Mouse (Mus musculus) kidney, postnatal 14 days (tissue): Measurements from ENCODE around the gene Alk.

Experiments used
- DNase-seq: peaks from one replicate; pipeline ENCODE4 v3.0.0; 2022; ENCODE audit warnings: mixed read lengths

The Alk gene

DNA sequence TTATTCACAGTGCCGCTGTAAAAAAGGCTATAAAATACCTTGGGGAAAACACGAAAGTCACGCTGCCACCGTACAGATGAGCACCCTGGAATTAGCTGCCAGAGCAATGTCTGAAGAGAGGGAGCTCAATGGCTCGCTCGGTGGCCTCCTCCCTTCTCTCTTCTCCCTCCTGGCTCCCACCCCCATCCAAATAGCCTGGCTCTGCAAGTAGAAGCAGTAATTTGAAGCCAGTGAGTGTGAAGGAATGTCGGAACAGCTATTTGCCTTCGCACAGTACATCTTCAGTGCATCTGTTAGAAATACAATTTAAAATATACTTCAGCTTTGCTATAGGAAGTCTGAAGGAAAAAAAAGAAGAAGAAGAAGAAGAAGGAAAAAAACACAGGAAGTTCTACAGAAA, 208.5 kb downstream of the Alk start:
- no peak for DNase-seq

DNA sequence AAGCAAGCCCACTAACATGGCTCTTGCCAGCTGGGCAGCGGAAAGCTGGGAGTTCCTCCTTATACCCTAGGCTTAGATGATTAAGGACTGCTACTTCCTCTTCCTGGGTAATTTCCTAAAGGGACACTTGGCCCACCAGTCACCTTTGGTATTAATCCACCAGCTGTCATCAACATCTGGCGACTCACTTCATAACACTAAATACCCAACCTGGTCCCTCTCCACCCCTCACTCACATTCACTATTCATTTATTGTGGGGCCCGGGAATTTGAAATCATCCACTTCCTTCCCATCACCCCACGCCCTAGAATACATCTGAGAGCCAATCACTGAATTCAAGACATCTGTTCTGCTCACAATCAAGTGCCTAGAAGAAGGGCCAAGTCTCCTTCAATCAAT, 235.4 kb downstream of the Alk start:
- no peak for DNase-seq

DNA sequence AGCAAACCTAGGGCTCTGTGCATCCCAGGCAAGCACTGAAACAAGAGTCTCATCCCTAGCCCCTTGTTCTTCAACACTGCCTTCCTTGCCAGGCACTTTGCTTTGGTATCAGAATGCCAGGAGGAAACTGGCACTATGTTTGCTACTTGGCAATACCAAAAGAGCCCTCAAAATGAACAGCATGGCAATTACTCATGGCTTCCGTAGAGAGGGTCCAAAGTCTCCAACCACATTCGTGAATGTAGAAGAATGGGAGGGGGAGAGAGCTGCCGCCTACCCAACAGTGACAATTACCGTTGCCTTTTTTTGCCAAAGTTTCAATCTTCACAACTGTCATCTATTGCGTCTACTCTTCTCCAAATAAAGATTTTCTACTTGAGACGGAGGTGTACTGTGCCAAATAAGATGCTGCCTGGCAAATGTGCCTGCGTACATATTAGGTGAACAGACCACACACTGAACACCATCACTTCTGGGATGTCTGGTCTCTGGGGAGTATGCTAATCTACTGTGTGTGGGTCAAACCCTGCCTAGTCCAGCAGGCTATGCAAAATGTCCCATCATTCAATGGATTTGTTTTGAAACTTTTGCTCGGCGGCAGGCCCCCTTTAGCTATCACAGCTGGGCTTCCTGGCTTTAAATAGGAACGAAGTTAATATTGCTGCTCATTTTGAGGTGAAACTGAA, 241.5 kb downstream of the Alk start:
- no peak for DNase-seq

DNA sequence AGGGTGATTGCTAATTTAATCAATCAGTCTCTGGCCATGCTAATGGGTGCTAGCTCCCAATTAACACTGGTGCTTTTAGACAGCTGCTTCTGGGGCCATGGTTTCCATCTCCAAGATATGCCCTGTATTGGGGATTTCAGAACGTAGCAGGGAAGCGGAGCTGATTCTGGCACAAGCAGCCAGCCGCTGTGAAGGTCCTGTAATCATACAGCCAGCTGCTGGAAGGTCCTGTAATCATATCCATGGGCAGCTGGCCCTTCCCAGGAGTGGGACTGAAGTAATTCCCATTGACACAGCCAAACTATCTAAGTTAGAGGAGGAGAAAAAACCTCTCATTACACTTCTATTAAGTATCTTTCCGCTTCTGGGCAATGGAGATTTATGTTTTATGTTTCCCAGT, 242.5 kb downstream of the Alk start:
- no peak for DNase-seq

DNA sequence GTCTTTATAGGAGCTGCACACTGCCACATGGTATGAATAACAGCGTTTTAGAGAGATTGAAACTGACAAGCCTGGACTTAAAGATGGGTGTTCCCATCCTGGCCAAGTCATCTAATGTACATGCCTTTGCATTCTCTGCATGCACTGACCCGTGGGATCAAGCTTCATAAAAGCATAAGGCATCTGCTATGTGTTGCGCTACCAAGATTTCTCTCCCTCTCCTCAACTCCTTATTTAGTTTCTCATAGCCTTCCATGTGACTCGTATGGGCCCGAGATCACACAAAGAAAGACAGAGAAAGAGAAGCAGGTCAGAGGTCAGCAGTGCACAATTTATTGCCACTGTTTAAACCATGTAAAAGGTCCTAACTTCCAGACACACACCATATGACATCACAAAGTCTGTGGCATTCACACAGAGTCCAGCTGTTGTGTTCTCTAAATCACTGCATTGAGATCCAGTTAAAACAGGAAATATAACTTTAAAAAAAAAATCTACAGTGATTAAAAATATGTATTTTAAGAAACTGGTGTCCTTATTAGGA, 247.6 kb downstream of the Alk start:
- peak; percentile 42 for DNase-seq

DNA sequence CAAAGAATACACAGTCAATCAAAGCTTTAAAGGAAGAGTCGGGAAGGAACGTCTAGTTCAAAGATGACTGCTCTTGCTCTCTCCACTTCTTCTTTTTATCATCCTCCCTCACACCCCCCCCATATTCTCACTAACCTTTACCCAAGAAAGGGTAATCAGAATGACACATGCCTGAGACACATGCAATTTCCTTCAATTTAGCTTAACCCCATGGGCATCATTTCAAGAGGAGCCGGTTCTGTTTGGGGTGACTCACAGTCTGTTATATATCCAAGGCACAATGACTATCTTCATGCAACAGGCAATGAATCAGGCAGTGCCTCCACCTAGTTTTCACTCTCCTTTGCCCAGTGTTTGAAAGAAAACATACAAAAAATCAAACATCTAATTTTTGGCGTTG, 265.0 kb downstream of the Alk start:
- no peak for DNase-seq

DNA sequence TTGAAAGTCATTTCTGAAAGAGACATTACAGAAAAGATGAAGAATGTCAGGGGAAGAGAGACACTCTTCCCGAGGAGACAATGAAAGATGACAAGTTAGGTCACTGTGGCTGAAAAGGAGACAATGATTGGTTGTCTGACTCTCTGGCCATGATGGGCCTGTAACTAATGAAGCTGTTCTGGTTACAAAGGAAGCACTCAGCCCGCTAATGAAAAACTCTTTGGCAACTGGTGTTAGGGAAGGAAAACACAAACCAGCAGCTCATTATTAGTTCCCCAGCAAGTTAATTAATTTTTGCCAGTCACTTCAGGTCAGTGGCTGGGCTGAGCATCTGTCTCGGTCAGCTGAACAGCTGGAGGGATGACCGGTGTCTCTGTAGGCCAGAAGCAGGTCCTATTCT, 271.5 kb downstream of the Alk start:
- DNase-seq = no peak

DNA sequence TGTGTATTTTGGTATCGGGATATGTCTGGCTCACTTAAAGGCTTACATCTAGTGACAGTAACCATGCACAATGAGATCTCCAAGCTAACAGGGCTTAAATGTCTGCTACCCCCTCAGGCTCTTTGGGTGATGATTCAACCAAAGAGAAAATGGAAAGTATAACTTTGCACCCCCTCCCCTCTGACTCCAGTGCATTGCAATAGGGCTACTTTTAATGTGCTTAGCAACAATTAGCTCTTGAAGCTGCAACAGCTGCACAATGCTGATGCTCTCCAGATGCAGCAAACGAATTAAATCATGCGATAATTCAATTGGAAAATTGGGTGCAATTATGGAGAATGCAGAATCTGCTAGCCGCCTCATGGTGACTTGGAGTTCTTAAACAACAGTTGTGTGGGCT, 278.5 kb downstream of the Alk start:
- DNase-seq = no peak

DNA sequence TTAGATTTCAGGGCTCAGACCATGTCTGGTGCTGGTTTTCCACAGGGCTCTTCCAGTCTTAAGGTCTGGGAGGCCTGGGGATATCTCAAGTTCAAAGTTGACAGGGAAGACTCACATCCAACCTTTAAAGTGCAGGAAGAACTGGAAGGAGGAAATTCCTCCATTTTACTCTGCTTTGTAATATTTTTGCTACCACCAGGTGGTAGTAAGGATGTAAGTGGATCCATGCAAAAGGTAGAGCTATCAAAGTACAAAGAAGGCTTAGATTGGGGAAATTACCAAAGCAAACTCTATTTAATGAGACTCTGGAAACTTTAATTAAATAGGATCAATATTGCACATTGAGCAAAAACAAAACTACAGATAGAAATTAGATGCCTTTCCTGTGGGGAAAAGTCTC, 284.9 kb downstream of the Alk start:
- no peak for DNase-seq

DNA sequence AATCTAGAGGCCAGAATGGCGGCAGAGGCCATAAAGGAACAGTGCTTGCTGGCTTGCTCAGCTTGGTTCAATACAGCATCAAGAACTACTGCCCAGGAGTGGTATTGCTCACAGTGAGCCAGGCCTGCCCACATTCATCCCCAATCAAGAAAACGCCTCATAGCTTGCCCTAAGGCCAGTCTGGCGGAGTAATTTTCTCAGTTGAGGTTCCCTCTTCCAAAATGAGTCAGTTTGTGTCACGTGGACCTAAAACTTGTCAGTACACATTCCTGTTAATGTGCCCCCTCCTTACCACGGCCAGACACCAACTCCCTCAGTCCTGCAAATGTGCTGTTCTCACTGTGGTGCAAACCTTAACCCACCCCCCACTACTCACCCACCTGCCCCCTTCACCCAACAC, 304.8 kb downstream of the Alk start:
- no peak for DNase-seq

DNA sequence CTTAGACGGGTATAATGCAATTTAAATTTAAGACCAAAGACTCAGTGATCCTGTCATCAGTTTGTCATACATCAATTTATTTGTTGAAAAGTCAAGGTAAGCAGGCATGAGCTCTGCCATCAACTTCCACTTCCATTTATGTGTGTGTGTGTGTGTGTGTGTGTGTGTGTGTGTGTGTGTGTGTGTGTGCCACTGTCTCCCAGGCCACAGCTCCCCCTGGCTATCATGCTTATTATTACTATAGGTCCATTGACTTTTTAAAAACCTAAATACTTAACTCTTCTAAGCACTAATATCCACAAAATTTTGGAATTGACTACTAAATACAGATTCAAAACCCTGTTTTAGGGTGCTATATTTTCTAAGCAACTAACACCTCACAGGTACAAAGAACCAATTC, 308.1 kb downstream of the Alk start:
- DNase-seq = no peak

DNA sequence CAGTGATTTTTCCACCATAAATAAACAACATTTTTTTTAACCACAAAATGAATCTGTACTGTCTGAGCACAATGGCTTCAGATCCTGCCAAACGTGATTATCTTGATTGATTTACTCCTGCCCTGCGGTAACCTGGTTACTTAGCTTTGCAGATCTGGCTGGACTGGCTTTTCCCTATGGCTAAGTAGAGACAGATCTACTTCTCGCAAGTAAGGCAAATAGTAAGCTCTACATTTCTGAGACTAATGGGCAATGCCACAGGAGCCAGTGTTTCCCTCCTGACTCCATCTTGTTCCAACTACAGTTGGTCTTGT, 311.2 kb downstream of the Alk start:
- no peak for DNase-seq

DNA sequence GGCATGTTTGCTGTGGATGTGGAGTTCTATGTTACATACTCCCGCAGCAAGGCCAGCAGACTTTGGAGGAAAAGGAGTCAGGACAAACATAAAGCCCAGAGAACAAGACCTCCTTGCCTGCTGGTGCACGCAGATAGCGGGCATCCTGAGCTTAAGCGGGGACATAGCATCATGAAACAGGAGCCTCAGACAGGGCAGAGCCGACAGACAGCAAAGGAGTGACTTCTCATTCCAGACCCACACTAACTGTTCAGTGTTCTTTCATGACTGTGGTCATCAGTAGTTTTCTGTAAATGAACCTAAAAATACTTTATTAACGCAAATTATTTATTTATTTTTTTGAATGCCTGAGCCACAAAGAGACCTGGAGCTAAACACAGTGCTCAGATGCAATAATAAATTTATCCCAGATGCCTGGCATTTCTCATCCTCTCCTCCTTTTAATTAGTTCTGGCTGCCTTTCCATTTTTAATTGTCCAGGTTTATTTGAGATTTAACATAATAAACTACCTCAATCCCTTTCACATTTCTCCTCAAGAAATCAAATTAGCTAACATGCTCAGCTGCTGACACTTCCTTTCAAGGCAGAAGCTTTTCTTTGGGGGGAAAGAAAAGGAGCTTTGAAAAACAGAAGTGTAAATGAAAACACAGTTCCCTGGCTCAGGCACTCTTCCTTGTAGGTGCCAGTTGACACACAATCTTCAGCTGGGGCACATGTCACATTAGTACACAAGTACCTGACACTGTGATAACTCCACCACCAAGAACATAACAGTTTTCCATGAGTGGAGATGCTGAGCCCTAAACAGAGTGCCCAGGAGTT, 311.8 kb downstream of the Alk start:
- DNase-seq = no peak

DNA sequence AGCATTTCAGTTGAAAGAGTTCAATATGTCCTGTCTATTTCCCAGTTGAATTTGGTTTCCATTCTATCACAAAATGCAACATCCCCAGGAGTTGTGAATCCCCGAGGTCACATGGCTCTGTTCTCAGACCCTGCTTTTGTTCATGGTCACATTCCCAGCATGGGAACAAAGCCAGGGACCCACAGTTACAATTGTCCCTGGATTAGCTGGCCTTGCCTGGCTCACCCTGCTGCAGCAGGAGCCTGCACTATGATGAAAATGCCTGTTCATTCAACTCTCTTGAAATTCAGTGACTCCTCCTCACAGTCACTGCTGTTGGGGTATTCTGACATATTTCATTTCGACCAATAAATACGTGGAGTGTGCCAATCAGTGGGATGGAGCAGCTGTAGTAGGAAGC, 318.5 kb downstream of the Alk start:
- no peak for DNase-seq

DNA sequence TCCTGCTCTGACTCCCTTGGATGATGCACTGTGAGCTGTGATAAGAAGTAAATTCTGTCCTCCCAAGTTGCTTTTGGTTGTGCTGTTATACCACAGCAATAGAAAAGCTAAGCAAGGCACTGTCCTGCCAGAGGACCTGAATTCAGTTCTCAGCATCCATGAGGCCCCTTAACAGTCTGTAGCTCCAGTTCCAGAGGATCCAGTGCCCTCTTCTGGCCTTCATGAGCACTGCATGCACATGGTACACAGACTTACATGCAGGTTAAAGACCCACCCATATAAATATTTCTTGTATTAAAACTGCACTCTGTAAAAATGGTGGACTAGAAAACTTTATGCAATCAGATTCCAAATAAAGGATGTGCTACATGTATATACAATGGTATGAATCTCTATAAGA, 326.1 kb downstream of the Alk start:
- no peak for DNase-seq

DNA sequence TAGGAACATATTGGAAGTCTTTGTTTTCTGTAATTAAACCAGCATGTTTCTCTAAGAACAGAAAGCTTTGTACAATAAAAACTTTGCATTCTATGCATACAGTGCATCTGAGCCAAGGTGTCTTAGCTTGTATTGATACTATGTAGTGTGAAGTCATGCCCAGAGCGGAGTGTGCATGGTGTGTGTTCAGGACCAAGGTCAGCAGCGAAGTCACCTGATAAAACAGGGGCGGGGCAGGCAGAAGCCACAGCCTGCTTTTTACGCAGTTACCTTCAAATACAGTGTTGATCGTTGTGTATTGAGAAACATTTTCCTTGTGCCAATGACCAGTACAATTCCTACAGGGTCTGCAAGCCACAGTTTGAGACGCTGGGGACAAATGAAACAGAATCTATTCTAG, 327.6 kb downstream of the Alk start:
- DNase-seq = no peak

DNA sequence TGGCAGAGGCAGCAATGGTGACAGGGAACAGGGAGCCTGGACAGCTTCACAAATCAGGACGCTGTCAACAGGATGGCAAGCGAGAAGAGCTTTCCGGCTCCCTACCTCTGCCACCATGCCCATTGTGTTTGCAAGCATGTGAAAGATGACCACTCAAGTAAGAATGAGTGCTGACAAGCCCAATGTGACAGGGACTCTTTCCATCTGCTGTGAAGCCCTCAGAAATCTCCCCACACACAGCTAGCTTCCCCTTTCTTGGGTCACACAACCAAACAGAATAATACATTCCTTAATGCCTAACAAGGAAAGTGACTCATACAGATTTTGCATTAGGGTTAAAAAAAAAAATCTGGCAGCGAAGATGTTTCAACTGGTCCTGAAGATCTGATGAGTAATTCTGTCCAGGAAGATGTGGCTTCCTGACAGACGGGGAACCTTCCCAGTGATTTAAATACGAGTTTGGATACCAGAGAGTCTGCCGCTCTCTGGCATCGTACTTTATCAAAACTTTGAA, 329.0 kb downstream of the Alk start:
- DNase-seq = no peak

DNA sequence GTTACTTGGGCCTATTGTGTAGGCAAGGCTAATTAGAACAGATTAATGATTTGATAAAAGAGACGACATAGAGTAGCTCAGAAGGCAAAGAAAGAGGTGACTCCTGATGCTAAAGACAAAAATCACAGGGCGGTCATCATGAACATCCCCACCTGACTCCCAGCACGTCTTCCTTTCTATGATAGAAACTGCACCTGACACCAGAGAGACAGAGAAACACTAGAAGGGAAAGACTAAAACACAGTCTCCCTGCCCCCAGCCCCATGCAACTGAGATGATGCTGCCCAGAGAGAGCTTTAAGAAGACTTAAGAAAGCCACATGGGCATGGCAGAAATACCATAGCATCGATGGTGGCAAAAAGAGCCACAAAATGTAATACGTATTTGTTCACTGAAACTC, 330.2 kb downstream of the Alk start:
- no peak for DNase-seq

DNA sequence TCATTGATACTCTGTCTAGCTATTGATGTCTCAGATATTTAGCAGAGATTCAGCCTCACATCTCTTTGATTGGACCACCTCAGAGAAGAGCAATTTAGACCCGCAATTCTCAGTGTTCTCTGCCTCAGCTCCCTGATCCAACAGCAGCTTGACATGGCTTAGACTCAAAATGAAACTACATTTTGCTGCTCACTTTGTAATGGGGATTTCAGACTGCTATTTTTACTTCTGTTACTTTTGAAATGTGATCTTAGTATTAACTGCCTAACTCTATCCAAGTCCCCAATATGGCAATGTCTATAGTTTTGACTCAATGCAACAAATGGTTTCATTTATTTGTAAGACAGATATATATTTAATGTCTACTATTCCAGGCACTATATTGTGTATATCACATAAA, 332.8 kb downstream of the Alk start:
- no peak for DNase-seq

DNA sequence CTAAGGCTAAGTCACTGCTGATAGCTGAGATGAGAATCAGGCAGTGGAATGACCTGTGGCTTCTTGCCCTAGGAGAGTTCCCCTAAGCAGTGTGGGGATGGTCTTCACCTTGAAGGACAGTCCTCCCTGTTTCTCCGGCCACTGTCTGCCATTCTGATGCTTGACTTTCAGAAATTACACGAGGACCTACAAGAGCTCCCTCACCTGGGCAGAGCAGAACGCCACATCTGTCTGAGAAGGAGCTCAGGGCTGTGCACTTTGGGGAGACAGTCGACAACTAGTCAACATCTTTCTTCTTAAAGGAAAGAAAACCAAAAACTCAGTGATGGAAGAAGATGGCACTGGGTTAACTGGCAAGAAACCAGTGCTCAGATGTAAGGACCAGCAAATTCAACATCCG, 335.9 kb downstream of the Alk start:
- DNase-seq = no peak

DNA sequence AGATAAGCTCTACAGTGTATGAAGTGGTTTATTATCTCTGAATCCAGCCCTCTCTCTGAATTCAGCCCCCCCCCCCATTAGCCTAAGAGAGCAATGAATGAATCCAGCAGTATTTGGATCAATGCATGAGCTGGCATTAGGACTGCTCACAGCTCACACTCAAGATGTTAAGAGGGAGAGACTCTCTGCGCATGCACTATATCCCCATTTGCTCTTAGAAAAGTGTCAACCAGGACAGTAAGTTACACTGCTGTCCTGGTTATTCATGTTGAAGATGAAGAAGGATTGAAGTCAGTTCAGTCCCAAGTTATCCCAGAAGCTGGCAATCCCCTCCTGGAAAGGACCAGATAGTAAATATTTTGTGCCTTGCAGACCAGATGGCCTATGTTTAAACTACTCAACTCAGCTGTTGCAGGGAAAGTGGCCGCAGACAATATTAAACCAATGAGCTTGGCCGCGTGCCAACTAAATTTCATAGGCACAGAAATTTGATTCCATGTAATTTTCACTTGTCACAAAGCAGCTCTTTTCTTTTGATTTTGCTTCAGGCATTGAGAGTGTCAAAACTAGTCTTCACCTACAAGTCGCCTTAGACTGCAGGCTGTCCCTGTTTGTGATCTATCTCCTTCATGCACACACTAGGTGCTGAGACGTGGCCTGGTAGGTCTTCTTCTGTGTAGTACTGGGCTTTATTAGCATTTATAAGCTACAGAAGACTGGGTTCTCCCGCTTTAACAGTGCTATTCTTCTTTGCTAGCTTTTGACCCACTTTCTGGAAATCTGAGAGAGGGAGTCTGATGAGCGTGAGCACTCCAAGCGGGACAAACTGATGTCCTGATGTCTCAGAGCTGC, 339.0 kb downstream of the Alk start:
- peak; percentile 5 for DNase-seq

DNA sequence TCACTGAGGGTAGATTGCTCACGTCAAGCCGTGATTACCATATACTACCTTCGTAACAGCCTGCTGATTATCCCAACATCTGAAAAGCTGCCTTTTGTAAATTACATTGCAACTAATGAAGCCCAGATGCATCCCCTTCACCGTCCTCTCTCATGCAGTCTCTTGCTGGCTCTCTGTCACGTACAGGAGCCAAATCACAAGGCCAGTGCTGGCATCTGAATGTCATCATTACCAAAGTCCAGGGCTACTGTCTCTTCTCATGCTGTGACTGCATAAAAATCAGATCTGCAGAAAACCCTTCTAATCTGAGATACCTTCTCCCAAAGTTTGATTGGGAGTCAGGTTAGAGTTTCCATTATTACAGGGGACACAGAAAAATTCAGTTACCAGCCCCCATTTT, 351.0 kb downstream of the Alk start:
- no peak for DNase-seq

DNA sequence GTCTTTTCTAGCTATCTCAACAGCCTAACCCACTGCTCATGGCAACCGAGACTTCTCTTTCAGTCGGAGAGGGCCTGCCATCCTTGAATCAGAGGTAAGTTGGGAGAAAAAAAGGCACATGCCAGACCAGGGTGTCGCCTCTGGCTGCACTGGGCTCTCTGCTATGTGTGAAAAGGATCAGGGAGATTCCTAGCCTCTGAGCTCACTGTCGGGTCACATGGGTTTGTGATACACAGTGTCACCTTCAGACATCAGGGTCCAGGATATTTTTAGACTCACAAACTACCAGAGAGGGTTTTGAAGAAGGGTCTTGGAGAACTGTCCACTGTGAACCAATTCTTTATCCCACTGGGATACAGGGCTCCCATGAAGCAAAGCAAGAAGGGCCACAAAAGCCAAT, 352.9 kb downstream of the Alk start:
- no peak for DNase-seq
